Mouse (Mus musculus): Measurements from ENCODE around the gene Fkbp9. TPM values are rescaled to one million over a fixed set of nuclear protein-coding genes. Genes with fewer than 3 reads are reported as not detected.

Fkbp9 gene
- polyA plus RNA-seq, 1 experiment from 2014 or later, result 26.3 TPM

- no peak overlapping the region for H3K9ac ChIP-seq (ENCODE audit: low read length)
- H3K27ac ChIP-seq (ENCODE audit: low read depth, low read length), result no peak overlapping the region
- DNase-seq (ENCODE audit: low spot score) (peak; percentile 16), ATAC-seq (no peak; the same call in 1 of the 2 replicates)
- H3K27me3 ChIP-seq (replicated peaks; ENCODE audit: control insufficient read depth, insufficient read depth, low read length), result no peaks in the 10 kb centered on the region
- no peaks in the 10 kb centered on the region for H3K36me3 ChIP-seq (ENCODE audit: control insufficient read depth, insufficient read depth, low read length)
- H3K9me3 ChIP-seq (replicated peaks; ENCODE audit: control insufficient read depth, low read length), result no peaks in the 10 kb centered on the region
- H3K4me3 ChIP-seq (ENCODE audit: low read depth, low read length), result no peak overlapping the region
- 86% methylated on average over 1 of the region's 1 CpGs for WGBS
- H3K4me2 ChIP-seq (ENCODE audit: low read length), result no peak overlapping the region
- peaks cover 11% of the 10 kb centered on the region; the same call in 1 of the 2 replicates for H3K4me1 ChIP-seq (ENCODE audit: control insufficient read depth, insufficient read depth, low read length)
Observed at GRCm38 (mm10) chr6:56904330-56904729, 72.5 kb downstream of the Fkbp9 start.

GRCm38 (mm10) chr6:56904982-56905381 is 73.1 kb downstream of the Fkbp9 start:
- Histone ChIP-seq H3K36me3 (ENCODE audit: control insufficient read depth, insufficient read depth, low read length) (no peaks in the 10 kb centered on the region), H3K9ac (ENCODE audit: low read length) (no peak overlapping the region), H3K27ac (ENCODE audit: low read depth, low read length) (no peak overlapping the region), H3K4me2 (ENCODE audit: low read length) (no peak overlapping the region), H3K9me3 (replicated peaks; ENCODE audit: control insufficient read depth, low read length) (no peaks in the 10 kb centered on the region), H3K4me1 (ENCODE audit: control insufficient read depth, insufficient read depth, low read length) (peaks cover 11% of the 10 kb centered on the region; the same call in 1 of the 2 replicates), H3K27me3 (replicated peaks; ENCODE audit: control insufficient read depth, insufficient read depth, low read length) (no peaks in the 10 kb centered on the region), H3K4me3 (ENCODE audit: low read depth, low read length) (no peak overlapping the region)
- WGBS, result 84% methylated on average over 2 of the region's 2 CpGs
- DNase-seq (ENCODE audit: low spot score) (no peak), ATAC-seq (no peak)

- DNase-seq (ENCODE audit: low spot score) (no peak), ATAC-seq (no peak)
- H3K27ac ChIP-seq (ENCODE audit: low read depth, low read length), result no peak overlapping the region
- 88% methylated on average over 5 of the region's 5 CpGs for WGBS
- no peaks in the 10 kb centered on the region for H3K36me3 ChIP-seq (ENCODE audit: control insufficient read depth, insufficient read depth, low read length)
- no peak overlapping the region for H3K4me2 ChIP-seq (ENCODE audit: low read length)
- H3K27me3 ChIP-seq (replicated peaks; ENCODE audit: control insufficient read depth, insufficient read depth, low read length), result no peaks in the 10 kb centered on the region
- H3K9me3 ChIP-seq (replicated peaks; ENCODE audit: control insufficient read depth, low read length), result no peaks in the 10 kb centered on the region
- no peak overlapping the region for H3K9ac ChIP-seq (ENCODE audit: low read length)
- peaks cover 11% of the 10 kb centered on the region; the same call in 1 of the 2 replicates for H3K4me1 ChIP-seq (ENCODE audit: control insufficient read depth, insufficient read depth, low read length)
- no peak overlapping the region for H3K4me3 ChIP-seq (ENCODE audit: low read depth, low read length)
Observed at GRCm38 (mm10) chr6:56905486-56905885, 73.6 kb downstream of the Fkbp9 start.

- no peak overlapping the region for H3K9ac ChIP-seq (ENCODE audit: low read length)
- no peaks in the 10 kb centered on the region for H3K36me3 ChIP-seq (ENCODE audit: control insufficient read depth, insufficient read depth, low read length)
- no peaks in the 10 kb centered on the region for H3K27me3 ChIP-seq (replicated peaks; ENCODE audit: control insufficient read depth, insufficient read depth, low read length)
- peaks cover 11% of the 10 kb centered on the region; the same call in 1 of the 2 replicates for H3K4me1 ChIP-seq (ENCODE audit: control insufficient read depth, insufficient read depth, low read length)
- H3K9me3 ChIP-seq (replicated peaks; ENCODE audit: control insufficient read depth, low read length), result no peaks in the 10 kb centered on the region
- H3K4me2 ChIP-seq (ENCODE audit: low read length), result no peak overlapping the region
- no peak for ATAC-seq
- no peak overlapping the region for H3K4me3 ChIP-seq (ENCODE audit: low read depth, low read length)
- WGBS, result 87% methylated on average over 8 of the region's 8 CpGs
- no peak overlapping the region for H3K27ac ChIP-seq (ENCODE audit: low read depth, low read length)
- no peak for DNase-seq (ENCODE audit: low spot score)
Observed at GRCm38 (mm10) chr6:56906121-56906846, 74.4 kb downstream of the Fkbp9 start.

- Histone ChIP-seq H3K4me1 (ENCODE audit: control insufficient read depth, insufficient read depth, low read length) (0 out of 2 replicates have a peak, but pooled peaks cover 7% of the 10 kb centered on the region), H3K4me2 (ENCODE audit: low read length) (no peak overlapping the region), H3K27ac (ENCODE audit: low read depth, low read length) (no peak overlapping the region), H3K9ac (ENCODE audit: low read length) (no peak overlapping the region), H3K4me3 (ENCODE audit: low read depth, low read length) (no peak overlapping the region), H3K27me3 (replicated peaks; ENCODE audit: control insufficient read depth, insufficient read depth, low read length) (no peaks in the 10 kb centered on the region), H3K9me3 (replicated peaks; ENCODE audit: control insufficient read depth, low read length) (no peaks in the 10 kb centered on the region), H3K36me3 (ENCODE audit: control insufficient read depth, insufficient read depth, low read length) (no peaks in the 10 kb centered on the region)
- 86% methylated on average over 3 of the region's 3 CpGs for WGBS
- DNase-seq (ENCODE audit: low spot score), result no peak
- no peak for ATAC-seq
Observed at GRCm38 (mm10) chr6:56907973-56908372, 76.1 kb downstream of the Fkbp9 start.

GRCm38 (mm10) chr6:56908397-56908796 is 76.5 kb downstream of the Fkbp9 start:
- Histone ChIP-seq H3K4me1 (ENCODE audit: control insufficient read depth, insufficient read depth, low read length) (0 out of 2 replicates have a peak, but pooled peaks cover 7% of the 10 kb centered on the region), H3K4me2 (ENCODE audit: low read length) (no peak overlapping the region), H3K27ac (ENCODE audit: low read depth, low read length) (no peak overlapping the region), H3K27me3 (replicated peaks; ENCODE audit: control insufficient read depth, insufficient read depth, low read length) (no peaks in the 10 kb centered on the region), H3K4me3 (ENCODE audit: low read depth, low read length) (no peak overlapping the region), H3K36me3 (ENCODE audit: control insufficient read depth, insufficient read depth, low read length) (no peaks in the 10 kb centered on the region), H3K9ac (ENCODE audit: low read length) (no peak overlapping the region), H3K9me3 (replicated peaks; ENCODE audit: control insufficient read depth, low read length) (no peaks in the 10 kb centered on the region)
- 96% methylated on average over 2 of the region's 2 CpGs for WGBS
- ATAC-seq (no peak), DNase-seq (ENCODE audit: low spot score) (no peak)

- 17% methylated on average over 4 of the region's 4 CpGs for WGBS
- no peaks in the 10 kb centered on the region for H3K27me3 ChIP-seq (replicated peaks; ENCODE audit: control insufficient read depth, insufficient read depth, low read length)
- DNase-seq (ENCODE audit: low spot score) (peak; percentile 68), ATAC-seq (0 out of 2 replicates have a peak, but pooled peaks have one; percentile 63)
- no peaks in the 10 kb centered on the region for H3K9me3 ChIP-seq (replicated peaks; ENCODE audit: control insufficient read depth, low read length)
- no peak overlapping the region for H3K9ac ChIP-seq (ENCODE audit: low read length)
- no peaks in the 10 kb centered on the region for H3K36me3 ChIP-seq (ENCODE audit: control insufficient read depth, insufficient read depth, low read length)
- no peak overlapping the region for H3K27ac ChIP-seq (ENCODE audit: low read depth, low read length)
- H3K4me2 ChIP-seq (ENCODE audit: low read length), result no peak overlapping the region
- 0 out of 2 replicates have a peak, but pooled peaks cover 3% of the 10 kb centered on the region for H3K4me1 ChIP-seq (ENCODE audit: control insufficient read depth, insufficient read depth, low read length)
- H3K4me3 ChIP-seq (ENCODE audit: low read depth, low read length), result no peak overlapping the region
Observed at GRCm38 (mm10) chr6:56908912-56909311, 77.1 kb downstream of the Fkbp9 start.

GRCm38 (mm10) chr6:56910910-56911309 is 79.1 kb downstream of the Fkbp9 start:
- H3K4me2 ChIP-seq (ENCODE audit: low read length), result no peak overlapping the region
- DNase-seq (ENCODE audit: low spot score), result no peak
- no peaks in the 10 kb centered on the region for H3K36me3 ChIP-seq (ENCODE audit: control insufficient read depth, insufficient read depth, low read length)
- no peaks in the 10 kb centered on the region for H3K9me3 ChIP-seq (replicated peaks; ENCODE audit: control insufficient read depth, low read length)
- no peak overlapping the region for H3K27ac ChIP-seq (ENCODE audit: low read depth, low read length)
- H3K27me3 ChIP-seq (replicated peaks; ENCODE audit: control insufficient read depth, insufficient read depth, low read length), result no peaks in the 10 kb centered on the region
- ATAC-seq, result no peak
- WGBS, result 96% methylated on average over 2 of the region's 2 CpGs
- H3K9ac ChIP-seq (ENCODE audit: low read length), result no peak overlapping the region
- H3K4me1 ChIP-seq (ENCODE audit: control insufficient read depth, insufficient read depth, low read length), result no peaks in the 10 kb centered on the region
- no peak overlapping the region for H3K4me3 ChIP-seq (ENCODE audit: low read depth, low read length)

- 92% methylated on average over 2 of the region's 2 CpGs for WGBS
- Histone ChIP-seq H3K9me3 (replicated peaks; ENCODE audit: control insufficient read depth, low read length) (no peaks in the 10 kb centered on the region), H3K4me1 (ENCODE audit: control insufficient read depth, insufficient read depth, low read length) (no peaks in the 10 kb centered on the region), H3K27me3 (replicated peaks; ENCODE audit: control insufficient read depth, insufficient read depth, low read length) (no peaks in the 10 kb centered on the region), H3K9ac (ENCODE audit: low read length) (no peak overlapping the region), H3K4me3 (ENCODE audit: low read depth, low read length) (no peak overlapping the region), H3K27ac (ENCODE audit: low read depth, low read length) (no peak overlapping the region), H3K4me2 (ENCODE audit: low read length) (no peak overlapping the region), H3K36me3 (ENCODE audit: control insufficient read depth, insufficient read depth, low read length) (no peaks in the 10 kb centered on the region)
- ATAC-seq, result no peak
- peak; percentile 14 for DNase-seq (ENCODE audit: low spot score)
Observed at GRCm38 (mm10) chr6:56913092-56913858, 81.4 kb downstream of the Fkbp9 start.

All from forebrain, embryonic 14.5 days (tissue).